Mouse (Mus musculus): ENCODE data around the gene Nlrp3.

DNA sequence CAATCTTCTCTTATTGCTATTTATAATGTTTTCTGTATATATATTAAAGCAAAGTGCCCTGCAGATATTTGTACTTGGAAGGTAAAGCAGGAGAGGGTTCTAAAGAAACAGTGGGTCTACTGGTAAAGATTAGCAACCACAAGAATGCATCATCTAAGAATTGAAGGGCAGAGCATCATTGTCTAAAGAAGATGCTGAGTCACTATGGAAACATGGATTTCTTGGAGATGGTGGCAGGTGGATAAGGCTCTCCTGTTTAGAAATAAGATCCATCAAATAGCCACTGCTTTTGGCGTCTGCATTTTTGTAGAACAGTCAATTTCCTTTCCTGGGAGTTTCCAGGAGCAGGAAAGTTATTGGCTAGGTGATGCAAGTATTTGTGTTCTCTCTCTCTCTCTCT, 60.9 kb downstream of the Nlrp3 start:
- no peak for TF ChIP-seq POLR2A (IDR thresholded peaks at IDR 0.05; ENCODE audit: low read depth, low read length)
- TF ChIP-seq CTCF (conservative IDR thresholded peaks at IDR 0.05; ENCODE audit: insufficient read depth, insufficient read length, low read depth, low read length): no peak

Measured in kidney, adult 2 months (tissue).